Comparison of ENCODE assay signal across 8 mouse cellular contexts in the genomic region with DNA sequence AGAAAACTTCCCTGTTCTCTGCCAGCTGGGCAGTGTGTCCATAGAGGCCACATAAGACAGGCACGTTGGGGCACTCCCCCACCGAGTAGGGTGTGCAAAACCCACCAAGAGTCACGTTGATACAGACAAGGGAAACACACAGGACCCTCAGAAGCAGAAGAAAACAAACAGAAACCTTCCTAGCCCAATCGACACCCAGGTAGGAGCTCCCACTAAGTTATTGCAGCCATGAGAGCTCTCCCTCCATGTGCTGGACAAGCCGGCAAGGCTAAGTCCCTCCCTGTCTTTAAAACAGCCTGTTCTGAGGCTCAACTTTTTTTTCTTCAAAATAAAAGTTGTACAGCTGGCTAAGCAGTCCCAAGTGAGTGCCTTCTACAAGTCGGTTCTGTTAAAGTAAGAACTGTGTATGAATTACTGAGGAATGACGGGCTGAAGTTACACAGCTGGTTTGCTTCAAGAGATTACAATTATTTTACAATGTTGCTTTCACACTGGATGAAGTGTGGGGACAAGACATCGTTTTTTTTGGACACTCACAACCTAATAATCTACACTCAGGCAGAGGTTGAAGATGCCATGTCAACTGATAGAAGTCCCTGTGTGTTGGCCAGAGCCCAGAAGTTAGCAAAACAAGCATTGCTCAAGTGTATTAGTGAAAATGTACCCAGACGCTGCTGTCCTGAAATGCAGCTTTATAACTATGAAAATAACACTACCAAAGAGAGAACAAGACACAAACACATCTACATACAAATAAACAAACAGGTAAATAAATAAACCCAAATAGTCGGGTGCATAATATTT.
DNase-seq lines count a peak whose midpoint lies in the region; ATAC-seq and TF ChIP-seq lines count a peak whose summit lies in the region.

No protein-coding gene starts in this region.

- no peaks in the 10 kb centered on the region for H3K36me3 ChIP-seq in liver, embryonic 13.5 days
- no peaks in the 10 kb centered on the region for H3K36me3 ChIP-seq in stomach, postnatal 0 days (ENCODE audit: control insufficient read depth, insufficient read depth, low read length)

- DNase-seq in layer of hippocampus, adult 2 months (ENCODE audit: low spot score in 2 of 2) = no peak
- no peak for DNase-seq in layer of hippocampus, adult 18-20 months (ENCODE audit: low spot score in 2 of 2)
- peak; percentile 13 to 55 for DNase-seq in heart, postnatal 36 days
- no peak for DNase-seq in liver, embryonic 13.5 days
- no peak for DNase-seq in stomach, postnatal 0 days (ENCODE audit: low spot score)
- no peak for DNase-seq in layer of hippocampus, postnatal 10 days (ENCODE audit: low spot score in 2 of 2)
- DNase-seq in gastrocnemius, postnatal 25 days = no peak

- no peak for TF ChIP-seq CTCF in layer of hippocampus, adult 2 months (conservative IDR thresholded peaks at IDR 0.05)
- no peak for TF ChIP-seq CTCF in stomach, postnatal 0 days (IDR thresholded peaks at IDR 0.05; ENCODE audit: low read depth)

- peak overlapping the region; percentile 3; the same call in 1 of the 2 replicates for H3K27ac ChIP-seq in layer of hippocampus, adult 2 months
- H3K27ac ChIP-seq in liver, embryonic 13.5 days = peak overlapping the region; percentile 29; the same call in 1 of the 2 replicates
- H3K27ac ChIP-seq in stomach, postnatal 0 days (replicated peaks) = peak overlapping the region; percentile 61

- no peak for TF ChIP-seq EP300 in stomach, postnatal 0 days (optimal IDR thresholded peaks at IDR 0.05)

- intact Hi-C loops in heart, postnatal 36 days (cut with DNase I) = loop anchor here (5.0 kb wide), 2 partner anchors 57 to 172 kb away; no protein-coding TSS in a partner anchor

- no peak for ATAC-seq in liver, embryonic 13.5 days (ENCODE audit: low read depth)
- ATAC-seq in stomach, postnatal 0 days (ENCODE audit: low FRiP score, low TSS enrichment) = peak; percentile 76; the same call in 1 of the 2 replicates
- ATAC-seq in megakaryocyte-erythroid progenitor cell, adult 5-6 weeks (replicated peaks; ENCODE audit: low FRiP score, low TSS enrichment, poor library complexity, severe bottlenecking) = no peak

- no peaks in the 10 kb centered on the region for H3K9me3 ChIP-seq in liver, embryonic 13.5 days (replicated peaks)
- H3K9me3 ChIP-seq in stomach, postnatal 0 days (ENCODE audit: control insufficient read depth, low read length) = no peaks in the 10 kb centered on the region

- WGBS in liver, embryonic 13.5 days (ENCODE audit: insufficient replicate concordance) = 46% methylated on average over 10 of the region's 10 CpGs
- WGBS in stomach, postnatal 0 days = 31% methylated on average over 10 of the region's 10 CpGs

- H3K27me3 ChIP-seq in liver, embryonic 13.5 days = no peaks in the 10 kb centered on the region
- no peaks in the 10 kb centered on the region for H3K27me3 ChIP-seq in stomach, postnatal 0 days (ENCODE audit: control insufficient read depth, insufficient read depth, low read length)

- no peak overlapping the region for H3K9ac ChIP-seq in liver, embryonic 13.5 days
- H3K9ac ChIP-seq in stomach, postnatal 0 days (ENCODE audit: low read length) = peak overlapping the region; percentile 57

- H3K4me1 ChIP-seq in liver, embryonic 13.5 days (replicated peaks) = no peaks in the 10 kb centered on the region
- no peaks in the 10 kb centered on the region for H3K4me1 ChIP-seq in stomach, postnatal 0 days (replicated peaks; ENCODE audit: control insufficient read depth, insufficient read depth)

- H3K4me3 ChIP-seq in layer of hippocampus, adult 2 months = no peak overlapping the region; the same call in 1 of the 2 replicates
- H3K4me3 ChIP-seq in liver, embryonic 13.5 days (replicated peaks) = peak overlapping the region; percentile 4
- peak overlapping the region; percentile 47 for H3K4me3 ChIP-seq in stomach, postnatal 0 days (ENCODE audit: low read depth, low read length)

- no peak overlapping the region for H3K4me2 ChIP-seq in liver, embryonic 13.5 days
- H3K4me2 ChIP-seq in stomach, postnatal 0 days (replicated peaks; ENCODE audit: low read depth) = peak overlapping the region; percentile 51

Comparison
In these comparisons a context has a peak if more than half of its experiments do, and no peak if none do; other contexts are left out.
1. DNase-seq: peak in heart, postnatal 36 days (2 of 2); none in layer of hippocampus, adult 2 months (0 of 2), layer of hippocampus, adult 18-20 months (0 of 2), liver, embryonic 13.5 days (single experiment), stomach, postnatal 0 days (single experiment), layer of hippocampus, postnatal 10 days (0 of 2) and gastrocnemius, postnatal 25 days (single experiment).
2. H3K27ac ChIP-seq: peak in every context shown above with its lines; median percentile 61 in stomach, postnatal 0 days; 29 in liver, embryonic 13.5 days; 3 in layer of hippocampus, adult 2 months.